Mouse (Mus musculus): ENCODE results near the gene Lypd3. TPM values are rescaled to one million over a fixed set of nuclear protein-coding genes. Genes with fewer than 3 reads are reported as not detected.

The Lypd3 gene
- total RNA-seq (2023): 0.35 TPM

DNA sequence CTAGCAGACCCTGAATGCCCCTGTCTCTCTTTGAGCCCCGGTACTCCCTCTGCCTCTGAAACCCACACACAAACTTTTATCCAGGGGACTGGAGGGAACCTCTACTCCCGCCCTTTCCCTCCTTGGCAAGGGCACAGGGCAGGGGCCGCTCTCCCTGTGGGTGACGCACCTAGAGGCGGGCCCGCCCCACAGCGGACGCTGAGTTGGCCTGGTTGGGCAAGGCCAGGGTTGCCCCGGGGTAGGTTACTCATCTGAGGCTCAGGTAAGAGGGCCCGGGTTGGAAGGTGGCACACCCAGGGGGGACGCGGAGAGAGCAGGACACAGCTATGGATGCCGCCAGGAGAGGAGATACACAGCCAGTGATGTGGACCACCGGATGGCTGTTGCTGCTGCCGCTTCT lies at the start of gene Lypd3:
TSS of gene Lypd3 (plus strand) at position 287 of the 400 bp plus-strand sequence.

DNA sequence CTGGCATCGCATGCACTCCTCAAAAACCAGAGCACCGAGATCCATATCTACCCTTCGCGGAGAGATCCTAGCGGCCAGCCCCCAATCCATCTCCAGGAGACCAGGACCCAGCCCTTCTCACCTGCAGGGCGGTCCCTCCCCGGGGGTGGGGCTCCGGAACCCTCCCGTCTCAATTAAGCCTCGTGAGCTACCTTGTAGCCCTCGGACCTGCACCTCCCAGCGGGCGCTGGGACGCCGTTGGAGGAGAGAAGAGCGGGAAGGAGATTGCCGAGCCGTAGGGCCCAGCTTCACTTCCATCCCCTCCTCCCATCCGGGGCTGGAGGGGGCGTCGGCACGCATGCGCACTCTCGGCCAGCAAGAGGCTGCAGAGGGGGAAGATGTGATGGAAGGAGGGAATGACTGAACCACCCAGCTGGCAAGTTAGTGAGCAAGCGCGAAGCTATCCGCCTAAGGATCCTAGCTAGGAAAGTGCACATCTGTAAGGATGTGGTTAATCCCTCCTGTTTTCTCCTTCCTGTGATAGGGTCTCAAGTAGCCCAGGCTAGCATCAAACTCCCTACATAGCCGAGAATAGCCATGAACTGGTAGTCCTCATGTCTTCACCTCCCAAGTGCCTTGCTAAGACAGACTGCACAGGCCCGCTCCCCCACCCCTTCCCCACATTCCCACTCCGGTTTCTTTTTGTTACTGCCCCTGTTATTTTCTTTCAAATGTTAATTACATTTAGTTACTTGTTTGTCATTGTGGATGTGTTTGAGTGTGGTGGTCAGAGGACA lies 48.8 kb upstream of the Lypd3 start, which contains the start of the genes Ethe1 and Zfp575:
TSS of gene Ethe1 (plus strand) at position 214 of the 776 bp plus-strand sequence.
TSS of gene Zfp575 (minus strand) at position 312 of the 776 bp plus-strand sequence.

DNA sequence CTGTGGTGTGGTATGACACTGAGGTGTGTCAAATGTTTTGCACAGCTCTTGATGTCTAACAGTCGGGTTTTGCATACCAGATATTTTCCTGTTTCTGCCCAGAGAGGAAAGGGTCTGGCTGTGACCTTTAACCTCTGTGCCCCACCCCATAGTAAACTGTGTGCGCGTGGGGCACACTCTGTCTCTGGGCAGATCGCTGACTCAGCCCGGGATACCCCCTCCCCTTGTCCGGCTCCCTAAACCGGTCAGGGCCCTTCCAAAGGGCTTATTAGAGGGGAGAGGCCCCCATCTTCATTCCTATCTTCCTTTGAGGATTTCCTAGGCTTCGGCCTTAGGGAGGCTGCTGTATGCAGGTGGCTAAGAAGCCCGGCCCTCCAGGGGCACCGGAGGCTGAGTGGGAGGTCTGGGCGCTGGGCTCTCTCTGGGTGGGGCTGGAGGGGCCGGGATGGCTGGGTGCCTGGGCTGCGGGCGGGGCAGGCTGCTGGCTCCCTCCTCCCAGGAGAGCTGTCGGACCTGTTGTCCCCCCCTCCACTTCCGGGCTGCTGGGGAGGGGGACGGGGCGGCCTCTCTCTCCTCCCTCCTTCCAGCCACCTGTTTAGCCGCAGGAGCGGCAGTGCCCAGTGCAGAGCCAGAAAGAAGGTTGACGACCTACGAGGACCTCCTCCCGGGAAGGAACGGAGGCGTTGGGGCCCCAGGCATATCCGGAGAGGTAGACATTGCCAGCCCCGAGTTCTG lies 26.0 kb upstream of the Lypd3 start, which contains the start of gene Phldb3:
TSS of gene Phldb3 (plus strand) at position 620 of the 735 bp plus-strand sequence.

DNA sequence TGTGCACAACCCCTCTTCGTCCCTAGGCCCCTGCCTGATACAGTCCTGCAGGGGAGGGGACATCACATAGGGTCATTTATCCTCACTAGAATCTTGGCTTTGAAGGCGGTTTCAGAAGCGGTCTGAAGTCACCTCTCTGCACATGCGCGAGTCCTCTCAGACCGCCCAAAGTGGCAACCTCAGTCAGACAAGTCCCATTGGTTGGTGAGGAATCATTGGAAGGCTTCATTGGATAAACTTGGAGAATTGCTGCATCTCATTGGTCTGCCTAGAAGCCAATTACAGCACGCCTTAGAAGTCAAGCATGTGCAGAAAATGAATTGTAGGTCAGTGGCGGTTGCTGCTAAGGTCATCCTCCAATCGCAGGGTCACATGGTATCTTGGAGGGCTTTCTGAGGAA lies 40.2 kb downstream of the Lypd3 start, which contains the start of gene Tex101:
TSS of gene Tex101 (minus strand) at position 101 of the 400 bp plus-strand sequence.

Other genes with a start within 250 kb of the Lypd3 start
- 135 TPM for gene Smg9, start 236.9 kb upstream of the Lypd3 start, total RNA-seq (2023)
- gene Irgc1, start 184.3 kb upstream of the Lypd3 start, total RNA-seq (2023): 4.3 TPM
- gene Plaur, start 174.1 kb upstream of the Lypd3 start, total RNA-seq (2023): 204 TPM
- gene Cadm4, start 154.5 kb upstream of the Lypd3 start, total RNA-seq (2023): 0.44 TPM
- 1.4 TPM for gene Zfp428, start 129.5 kb upstream of the Lypd3 start, total RNA-seq (2023)
- gene AC161166.1, start 124.1 kb upstream of the Lypd3 start, total RNA-seq (2023): not detected
- gene Irgq, start 105.9 kb upstream of the Lypd3 start, total RNA-seq (2023): 12.2 TPM
- not detected for gene Pinlyp, start 90.4 kb upstream of the Lypd3 start, total RNA-seq (2023)
- 53.1 TPM for gene Xrcc1, start 90.3 kb upstream of the Lypd3 start, total RNA-seq (2023)
- 6.9 TPM for gene Ethe1, start 49.0 kb upstream of the Lypd3 start, total RNA-seq (2023)
- gene Zfp575, start 48.9 kb upstream of the Lypd3 start, total RNA-seq (2023): not detected
- 8.3 TPM for gene Phldb3, start 25.8 kb upstream of the Lypd3 start, total RNA-seq (2023)
- gene Tex101, start 40.1 kb downstream of the Lypd3 start, total RNA-seq (2023): not detected
- not detected for gene BC049730, start 72.7 kb downstream of the Lypd3 start, total RNA-seq (2023)
- not detected for gene Gm4763, start 90.4 kb downstream of the Lypd3 start, total RNA-seq (2023)
- 1.5 TPM for gene Cd177, start 123.8 kb downstream of the Lypd3 start, total RNA-seq (2023)
- gene Ceacam10, start 140.7 kb downstream of the Lypd3 start, total RNA-seq (2023): not detected
- gene Gm9844, start 225.7 kb downstream of the Lypd3 start, total RNA-seq (2023): 7.4 TPM
- gene Lypd4, start 233.4 kb downstream of the Lypd3 start, total RNA-seq (2023): not detected
- not detected for gene Dmrtc2, start 233.5 kb downstream of the Lypd3 start, total RNA-seq (2023)
- 3,104 TPM for gene Rps19, start 247.8 kb downstream of the Lypd3 start, total RNA-seq (2023)

Data from CD4-positive naive resting alpha-beta T cell, adult 57 days (primary cell).